Mouse (Mus musculus): Measurements from ENCODE around the gene Mtr. TPM values are rescaled to one million over a fixed set of nuclear protein-coding genes. Genes with fewer than 3 reads are reported as not detected.
"Not testable (repeated sequence)": the region's sequence is repeated elsewhere in the genome, so short reads cannot be mapped to it uniquely, and the experiment has no call there.

Gene Mtr
- polyA plus RNA-seq, 1 experiment from 2014 or later, result 10.1 TPM

GRCm38 (mm10) chr13:12159288-12160120 lies 98.4 kb downstream of the Mtr start:
- H3K27ac ChIP-seq, result peak overlapping the region; percentile 25
- H3K9ac ChIP-seq, result no peak overlapping the region
- H3K27me3 ChIP-seq, result no peaks in the 10 kb centered on the region
- ATAC-seq (replicated peaks; ENCODE audit: insufficient number of reproducible peaks, insufficient read depth, low FRiP score, low read depth), result no peak
- H3K4me1 ChIP-seq (replicated peaks), result peaks cover 19% of the 10 kb centered on the region
- 31% methylated on average over 9 of the region's 9 CpGs for WGBS
- H3K4me3 ChIP-seq, result no peak overlapping the region
- no peaks in the 10 kb centered on the region for H3K36me3 ChIP-seq
- no peak overlapping the region for H3K4me2 ChIP-seq
- no peaks in the 10 kb centered on the region for H3K9me3 ChIP-seq (replicated peaks)

DNA sequence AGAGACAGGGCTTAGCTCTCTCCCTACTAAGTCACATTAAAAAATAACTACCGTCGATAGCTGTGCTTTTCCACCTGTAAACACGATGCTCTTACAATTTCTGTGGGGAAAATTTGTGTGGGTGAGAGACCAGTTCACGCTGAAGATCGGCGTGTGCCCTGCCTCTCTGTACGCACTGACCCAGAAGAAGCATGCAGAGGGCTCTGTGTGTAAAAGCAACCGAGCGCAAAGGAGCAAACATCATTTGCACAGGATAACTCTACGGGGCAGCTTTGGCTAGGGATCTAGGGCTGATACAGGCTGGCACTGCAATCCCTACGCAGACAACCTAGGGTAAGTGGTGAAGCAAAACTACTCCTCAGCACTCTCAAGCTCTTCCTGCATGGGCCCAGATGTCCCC lies 104.0 kb downstream of the Mtr start:
- 77% methylated on average over 11 of the region's 11 CpGs for WGBS
- H3K4me2 ChIP-seq, result no peak overlapping the region
- no peaks in the 10 kb centered on the region for H3K36me3 ChIP-seq
- no peak overlapping the region for H3K27ac ChIP-seq
- no peak overlapping the region for H3K9ac ChIP-seq
- H3K9me3 ChIP-seq (replicated peaks), result no peaks in the 10 kb centered on the region
- H3K27me3 ChIP-seq, result no peaks in the 10 kb centered on the region
- H3K4me1 ChIP-seq (replicated peaks), result peaks cover 7% of the 10 kb centered on the region; the same call in 1 of the 2 replicates
- H3K4me3 ChIP-seq, result no peak overlapping the region
- no peak for ATAC-seq (replicated peaks; ENCODE audit: insufficient number of reproducible peaks, insufficient read depth, low FRiP score, low read depth)

GRCm38 (mm10) chr13:12146918-12147507 lies 110.9 kb downstream of the Mtr start:
- 0 out of 2 replicates have a peak, but pooled peaks cover 2% of the 10 kb centered on the region for H3K4me1 ChIP-seq (replicated peaks)
- H3K27me3 ChIP-seq, result no peaks in the 10 kb centered on the region
- H3K36me3 ChIP-seq, result no peaks in the 10 kb centered on the region
- WGBS, result 61% methylated on average over 6 of the region's 6 CpGs
- no peak overlapping the region for H3K9ac ChIP-seq
- H3K4me2 ChIP-seq, result no peak overlapping the region
- no peak overlapping the region for H3K4me3 ChIP-seq
- no peaks in the 10 kb centered on the region for H3K9me3 ChIP-seq (replicated peaks)
- ATAC-seq (replicated peaks; ENCODE audit: insufficient number of reproducible peaks, insufficient read depth, low FRiP score, low read depth), result no peak
- H3K27ac ChIP-seq, result no peak overlapping the region

DNA sequence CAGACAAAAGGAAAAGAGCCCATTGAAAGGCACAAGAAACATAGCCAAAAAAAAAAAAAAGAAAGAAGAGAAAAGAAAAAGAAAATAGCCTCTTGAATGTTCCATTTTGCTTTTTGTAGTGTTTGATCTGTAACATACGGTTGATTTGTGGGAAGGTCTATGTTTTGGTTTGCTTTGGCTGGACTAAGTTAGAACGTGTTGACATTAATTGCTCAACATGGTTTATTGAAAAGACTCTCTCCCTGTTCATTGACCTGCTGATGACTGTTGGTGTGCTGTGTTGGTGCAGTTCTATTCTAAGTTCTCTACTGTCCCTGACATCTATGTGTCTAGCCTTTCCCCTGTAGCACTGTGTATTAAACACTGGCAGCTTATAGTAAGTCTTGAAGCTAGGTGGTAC lies 111.5 kb downstream of the Mtr start:
- H3K4me1 ChIP-seq (replicated peaks), result 0 out of 2 replicates have a peak, but pooled peaks cover 2% of the 10 kb centered on the region
- H3K4me2 ChIP-seq, result no peak overlapping the region
- no peaks in the 10 kb centered on the region for H3K36me3 ChIP-seq
- H3K9me3 ChIP-seq (replicated peaks), result no peaks in the 10 kb centered on the region
- no peak overlapping the region for H3K27ac ChIP-seq
- ATAC-seq (replicated peaks; ENCODE audit: insufficient number of reproducible peaks, insufficient read depth, low FRiP score, low read depth), result no peak
- H3K27me3 ChIP-seq, result no peaks in the 10 kb centered on the region
- 69% methylated on average over 2 of the region's 2 CpGs for WGBS
- no peak overlapping the region for H3K9ac ChIP-seq
- H3K4me3 ChIP-seq, result no peak overlapping the region

GRCm38 (mm10) chr13:12143347-12143746 lies 114.6 kb downstream of the Mtr start:
- 65% methylated on average over 5 of the region's 5 CpGs for WGBS
- no peak overlapping the region for H3K9ac ChIP-seq

DNA sequence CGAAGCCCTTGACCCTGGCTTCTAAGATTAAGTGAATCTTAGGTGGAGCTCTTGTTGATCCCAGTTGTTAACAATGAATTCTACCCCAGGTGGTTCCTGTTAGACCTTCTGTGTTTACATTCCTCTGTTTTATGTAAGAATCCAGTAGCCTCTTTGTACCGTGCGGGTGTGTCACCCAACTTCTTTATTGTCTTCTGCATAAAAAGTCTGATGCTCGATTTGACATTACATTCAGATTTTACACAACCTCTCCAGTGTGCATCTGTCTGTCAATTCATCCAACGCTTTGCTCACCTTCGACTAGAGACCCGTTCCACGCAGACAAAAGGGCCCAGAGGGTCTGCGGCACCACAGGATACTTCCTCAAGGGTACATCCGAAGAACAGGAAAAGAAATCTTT lies 121.5 kb downstream of the Mtr start:
- not testable (repeated sequence) for H3K27ac ChIP-seq; H3K36me3 ChIP-seq; H3K27me3 ChIP-seq; H3K9me3 ChIP-seq (replicated peaks); H3K4me3 ChIP-seq; H3K4me2 ChIP-seq; H3K9ac ChIP-seq; ATAC-seq (replicated peaks; ENCODE audit: insufficient number of reproducible peaks, insufficient read depth, low FRiP score, low read depth)
- WGBS, result 86% methylated on average over 10 of the region's 10 CpGs
- peaks cover 31% of the 10 kb centered on the region for H3K4me1 ChIP-seq (replicated peaks)

More at GRCm38 (mm10) chr13:12143347-12143746, 114.6 kb downstream of the Mtr start:
- Histone ChIP-seq H3K36me3 (no peaks in the 10 kb centered on the region), H3K9me3 (replicated peaks) (no peaks in the 10 kb centered on the region), H3K27ac (no peak overlapping the region), H3K4me3 (no peak overlapping the region), H3K27me3 (no peaks in the 10 kb centered on the region), H3K4me1 (replicated peaks) (peaks cover 5% of the 10 kb centered on the region; the same call in 1 of the 2 replicates), H3K4me2 (no peak overlapping the region)
- ATAC-seq (replicated peaks; ENCODE audit: insufficient number of reproducible peaks, insufficient read depth, low FRiP score, low read depth), result no peak

DNA sequence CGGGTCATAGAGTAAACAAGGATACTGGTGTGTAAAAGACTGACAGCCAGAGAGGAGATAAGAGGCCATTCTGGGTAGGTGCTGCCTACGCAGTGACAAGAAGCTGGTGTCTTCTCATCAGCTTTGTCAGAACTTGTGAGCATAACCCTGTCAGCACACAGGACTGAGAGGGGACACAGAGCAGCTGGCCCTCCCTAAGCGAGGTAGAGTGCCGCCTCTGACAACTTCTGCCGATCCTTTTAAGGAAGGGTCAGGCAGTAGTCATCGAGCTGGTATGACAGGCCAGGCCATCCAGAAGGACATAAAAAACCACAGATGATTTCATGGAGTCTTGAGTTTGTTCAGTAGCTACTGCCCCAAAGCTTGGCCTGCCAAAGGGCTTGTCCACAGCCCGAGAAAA lies 124.4 kb downstream of the Mtr start:
- peaks cover 55% of the 10 kb centered on the region for H3K4me1 ChIP-seq (replicated peaks)
- H3K27me3 ChIP-seq, result no peaks in the 10 kb centered on the region
- 18% methylated on average over 7 of the region's 7 CpGs for WGBS
- ATAC-seq (replicated peaks; ENCODE audit: insufficient number of reproducible peaks, insufficient read depth, low FRiP score, low read depth), result peak; percentile 92
- no peaks in the 10 kb centered on the region for H3K9me3 ChIP-seq (replicated peaks)
- no peak overlapping the region for H3K9ac ChIP-seq
- H3K36me3 ChIP-seq, result no peaks in the 10 kb centered on the region
- no peak overlapping the region for H3K4me3 ChIP-seq
- H3K27ac ChIP-seq, result peak overlapping the region; percentile 95
- peak overlapping the region; percentile 16; the same call in 1 of the 2 replicates for H3K4me2 ChIP-seq

Other genes starting within 250 kb of the Mtr start
- gene Ryr2, start 151.2 kb downstream of the Mtr start, polyA plus RNA-seq (2015; fragmentation: Nextera tagmentation; extraction: Ambion mirVana), result 27.3 and 30.0 TPM in 2 replicates
- gene Actn2, start 82.6 kb upstream of the Mtr start, polyA plus RNA-seq (2015; fragmentation: Nextera tagmentation; extraction: Ambion mirVana), result 1,445 and 1,519 TPM in 2 replicates
- gene Heatr1, start 136.9 kb upstream of the Mtr start, polyA plus RNA-seq (2015; fragmentation: Nextera tagmentation; extraction: Ambion mirVana), result 6.2 and 10.1 TPM in 2 replicates
- gene Lgals8, start 206.8 kb upstream of the Mtr start, polyA plus RNA-seq (2015; fragmentation: Nextera tagmentation; extraction: Ambion mirVana), result 14.6 and 18.9 TPM in 2 replicates

Measured in heart, embryonic 15.5 days (tissue).